Mouse (Mus musculus): ENCODE measurements around the gene Dnajc15.

Dnajc15 gene

DNA sequence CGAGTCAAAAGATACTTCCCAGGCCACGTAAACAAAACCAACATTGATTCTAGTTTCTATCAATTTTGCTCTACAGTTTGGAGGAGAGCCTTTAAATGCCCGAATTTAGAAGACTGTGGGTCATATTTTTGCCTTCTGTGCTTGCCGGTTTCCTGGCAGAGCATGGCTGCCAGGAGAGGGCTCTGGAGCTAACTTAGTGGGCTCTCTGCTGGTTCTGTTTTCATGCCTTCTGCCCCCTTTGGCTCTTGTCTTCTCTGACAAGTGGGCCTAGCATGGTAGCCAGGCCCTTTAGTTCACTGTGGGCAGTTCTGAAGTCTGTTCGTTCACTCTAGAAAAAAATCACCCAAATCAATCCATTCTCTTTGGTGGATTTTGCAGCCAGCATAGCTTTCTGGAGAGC, 63.5 kb downstream of the Dnajc15 start:
- in situ Hi-C loops (cut with MboI; ENCODE audit: low pct_unique_long_range_greater_than_20kb in 1 of 2, low sequenced_read_pairs in 2 of 2, unreplicated experiment in 1 of 2) = no loop called here

GRCm38 (mm10) chr14:77807836-77808235, 67.1 kb downstream of the Dnajc15 start:
- in situ Hi-C loops (cut with MboI; ENCODE audit: low pct_unique_long_range_greater_than_20kb in 1 of 2, low sequenced_read_pairs in 2 of 2, unreplicated experiment in 1 of 2) = no loop called here

DNA sequence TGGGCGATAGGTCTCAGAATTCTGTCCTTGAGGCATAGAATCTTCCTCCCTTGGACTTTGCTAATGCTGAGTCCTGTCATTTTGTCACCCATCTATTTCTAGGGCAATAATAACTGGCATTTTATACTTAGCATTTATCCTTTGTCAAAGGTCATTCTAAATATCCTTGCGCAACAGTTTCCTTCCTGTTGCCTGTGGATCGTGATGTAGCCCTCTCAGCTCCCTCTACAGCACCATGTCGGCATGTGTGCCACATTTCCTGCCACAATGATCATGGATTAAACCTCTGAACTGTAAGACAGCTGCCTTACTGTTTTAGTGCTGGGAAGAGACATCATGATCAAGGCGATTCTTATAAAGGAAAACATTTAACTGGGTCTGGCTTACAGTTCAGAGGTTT, 68.6 kb downstream of the Dnajc15 start:
- in situ Hi-C loops (cut with MboI; ENCODE audit: low pct_unique_long_range_greater_than_20kb in 1 of 2, low sequenced_read_pairs in 2 of 2, unreplicated experiment in 1 of 2) = no loop called here

DNA sequence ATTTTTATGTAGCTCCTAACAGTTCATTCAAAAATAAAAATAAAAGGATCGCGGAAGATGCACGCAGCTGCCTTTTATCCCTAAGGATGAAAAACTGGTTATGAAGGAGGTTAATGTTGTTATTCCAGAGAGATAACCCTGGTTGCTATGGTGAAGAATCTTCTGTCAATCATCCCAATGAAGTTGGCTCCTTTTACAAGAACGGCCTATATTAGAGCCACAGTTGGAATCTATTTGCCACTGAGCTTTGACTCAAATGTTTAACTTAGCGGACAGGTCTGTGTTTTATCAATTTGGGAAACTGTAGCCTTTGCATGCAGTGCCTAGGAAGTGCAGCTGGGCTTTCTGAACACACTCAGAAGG, 72.7 kb downstream of the Dnajc15 start:
- in situ Hi-C loops (cut with MboI; ENCODE audit: low pct_unique_long_range_greater_than_20kb in 1 of 2, low sequenced_read_pairs in 2 of 2, unreplicated experiment in 1 of 2) = no loop called here

DNA sequence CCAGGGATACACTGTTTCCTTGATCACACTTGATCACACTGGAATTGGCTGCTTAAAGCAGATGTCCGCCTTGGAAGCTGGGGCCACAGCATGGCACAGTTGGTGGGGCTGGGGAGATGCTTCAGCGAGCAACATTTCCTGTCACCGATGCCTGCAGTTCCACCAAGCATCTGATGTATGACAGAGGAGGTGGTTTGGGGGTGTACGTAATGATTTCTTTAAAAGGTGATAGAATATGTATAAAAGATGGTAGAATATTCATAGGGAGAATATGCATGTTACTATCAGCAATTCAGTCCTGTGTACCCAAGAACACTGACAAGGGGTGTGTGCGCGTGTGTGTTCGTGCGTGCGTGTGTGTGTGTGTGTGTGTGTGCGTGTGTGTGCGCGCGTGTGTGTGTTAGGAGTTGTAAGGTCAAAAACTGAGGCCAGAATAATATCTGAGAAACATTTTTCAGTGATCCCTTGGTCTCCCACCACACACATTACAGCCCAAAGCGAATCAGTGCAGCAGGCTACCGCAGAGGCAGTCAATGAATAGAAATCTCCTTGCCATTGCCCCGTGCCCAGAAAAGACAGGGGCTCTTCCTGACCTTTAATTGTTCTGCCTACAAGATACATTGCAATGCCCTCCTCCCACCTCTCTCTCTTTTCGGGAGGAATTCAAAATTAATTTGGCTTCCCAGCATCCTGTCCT, 73.2 kb downstream of the Dnajc15 start:
- in situ Hi-C loops (cut with MboI; ENCODE audit: low pct_unique_long_range_greater_than_20kb in 1 of 2, low sequenced_read_pairs in 2 of 2, unreplicated experiment in 1 of 2) = no loop called here

DNA sequence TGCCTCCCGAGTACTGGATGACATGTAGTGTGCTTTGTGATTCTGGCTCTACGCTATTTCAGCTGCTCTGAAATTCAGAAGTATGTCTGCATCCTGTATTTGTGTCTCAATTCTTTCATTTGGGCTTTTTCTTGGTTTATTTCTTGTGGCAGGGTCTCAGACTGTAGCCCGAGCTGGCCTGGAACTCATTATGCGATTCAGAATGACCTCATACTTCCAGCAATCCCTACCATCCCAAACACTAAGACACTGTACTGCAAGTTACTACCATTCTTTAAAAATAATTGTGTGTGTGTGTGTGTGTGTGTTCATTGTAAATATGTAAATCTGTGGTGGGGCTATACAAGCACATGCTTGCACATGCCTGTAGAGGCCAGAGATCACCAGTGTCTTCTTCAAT, 78.4 kb downstream of the Dnajc15 start:
- in situ Hi-C loops (cut with MboI; ENCODE audit: low pct_unique_long_range_greater_than_20kb in 1 of 2, low sequenced_read_pairs in 2 of 2, unreplicated experiment in 1 of 2) = no loop called here

GRCm38 (mm10) chr14:77795240-77795639, 79.7 kb downstream of the Dnajc15 start:
- in situ Hi-C loops (cut with MboI; ENCODE audit: low pct_unique_long_range_greater_than_20kb in 1 of 2, low sequenced_read_pairs in 2 of 2, unreplicated experiment in 1 of 2) = no loop called here

- in situ Hi-C loops (cut with MboI; ENCODE audit: low pct_unique_long_range_greater_than_20kb in 1 of 2, low sequenced_read_pairs in 2 of 2, unreplicated experiment in 1 of 2) = no loop called here
Observed at GRCm38 (mm10) chr14:77794285-77794949, 80.5 kb downstream of the Dnajc15 start.

- in situ Hi-C loops (cut with MboI; ENCODE audit: low pct_unique_long_range_greater_than_20kb in 1 of 2, low sequenced_read_pairs in 2 of 2, unreplicated experiment in 1 of 2) = no loop called here
Observed at GRCm38 (mm10) chr14:77792998-77793397, 81.9 kb downstream of the Dnajc15 start.

GRCm38 (mm10) chr14:77783217-77783616, 91.7 kb downstream of the Dnajc15 start:
- in situ Hi-C loops (cut with MboI; ENCODE audit: low pct_unique_long_range_greater_than_20kb in 1 of 2, low sequenced_read_pairs in 2 of 2, unreplicated experiment in 1 of 2) = no loop called here

GRCm38 (mm10) chr14:77777365-77777764, 97.6 kb downstream of the Dnajc15 start:
- in situ Hi-C loops (cut with MboI; ENCODE audit: low pct_unique_long_range_greater_than_20kb in 1 of 2, low sequenced_read_pairs in 2 of 2, unreplicated experiment in 1 of 2) = no loop called here

GRCm38 (mm10) chr14:77776005-77776531, 98.9 kb downstream of the Dnajc15 start:
- in situ Hi-C loops (cut with MboI; ENCODE audit: low pct_unique_long_range_greater_than_20kb in 1 of 2, low sequenced_read_pairs in 2 of 2, unreplicated experiment in 1 of 2) = no loop called here

GRCm38 (mm10) chr14:77773331-77773730, 101.6 kb downstream of the Dnajc15 start:
- in situ Hi-C loops (cut with MboI; ENCODE audit: low pct_unique_long_range_greater_than_20kb in 1 of 2, low sequenced_read_pairs in 2 of 2, unreplicated experiment in 1 of 2) = loop anchor here (25.0 kb wide), 2 partner anchors 514 to 636 kb away; no protein-coding TSS in a partner anchor

- in situ Hi-C loops (cut with MboI; ENCODE audit: low pct_unique_long_range_greater_than_20kb in 1 of 2, low sequenced_read_pairs in 2 of 2, unreplicated experiment in 1 of 2) = loop anchor here (25.0 kb wide), 2 partner anchors 516 to 634 kb away; no protein-coding TSS in a partner anchor
Observed at GRCm38 (mm10) chr14:77771626-77772025, 103.3 kb downstream of the Dnajc15 start.

Measured in mouse embryonic stem cell (cell line).